Mouse (Mus musculus): Measurements from ENCODE around the gene Sorcs2.

GRCm38 (mm10) chr5:36041756-36042155, 356.2 kb downstream of the Sorcs2 start:
- TF ChIP-seq POLR2A (IDR thresholded peaks at IDR 0.05; ENCODE audit: extremely low read depth, insufficient read depth, low read length) (no peak), CTCF (IDR thresholded peaks at IDR 0.05; ENCODE audit: low read depth, low read length) (no peak)

Measured in liver, adult 2 months (tissue).